Mouse (Mus musculus): ENCODE measurements at regions not wholly inside any gene's neighbourhood (a gene's known extent, or its start where the extent isn't known, plus 50 kb on each side); places are given as distances from the start of the nearest gene placed in this dataset.

DNA sequence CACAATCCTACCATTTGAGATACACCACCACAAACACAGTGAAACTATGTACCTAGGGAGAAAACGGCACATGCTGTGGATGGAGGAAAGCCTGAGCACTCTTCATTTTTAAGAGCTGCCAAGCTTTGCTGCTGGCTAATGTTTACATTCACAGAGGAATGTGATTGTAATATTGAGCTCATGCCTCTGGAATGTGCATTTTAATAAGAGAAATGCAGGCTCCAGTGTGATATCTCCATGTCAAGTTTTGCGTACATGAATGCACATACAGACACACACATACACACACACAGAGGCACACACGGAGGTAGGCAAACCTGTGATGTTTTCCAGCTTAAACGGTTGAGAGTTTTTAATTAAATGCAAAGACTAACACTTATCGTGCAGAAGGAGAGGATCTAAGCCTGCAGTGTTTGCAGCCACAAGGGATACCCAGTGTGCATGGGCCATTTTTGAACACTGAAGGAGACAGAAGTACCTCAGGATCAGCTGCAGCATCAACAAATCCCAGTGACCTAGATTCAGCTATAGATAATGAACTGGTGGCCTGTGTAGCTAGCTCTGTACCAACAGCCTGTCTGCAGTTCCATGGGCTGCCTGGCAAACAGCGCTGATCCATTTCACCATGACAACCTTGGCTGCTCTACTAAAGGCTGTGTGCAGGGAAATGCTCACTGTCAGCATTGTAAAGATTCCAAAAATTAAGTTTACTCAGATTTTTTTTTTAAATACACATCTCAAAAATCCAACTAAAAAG is 218.8 kb upstream of the Marcks start:
- no peaks in the 10 kb centered on the region for H3K4me1 ChIP-seq
- H3K4me3 ChIP-seq (replicated peaks), result no peak overlapping the region
- TF ChIP-seq FLI1 (IDR thresholded peaks at IDR 0.05; ENCODE audit: low read length) (no peak), GATA1 (IDR thresholded peaks at IDR 0.05; ENCODE audit: borderline replicate concordance, low read length) (no peak)
- no peaks in the 10 kb centered on the region for H3K36me3 ChIP-seq (replicated peaks; ENCODE audit: low read length)
- H3K27me3 ChIP-seq (replicated peaks), result no peaks in the 10 kb centered on the region
- no peaks in the 10 kb centered on the region for H3K9me3 ChIP-seq

DNA sequence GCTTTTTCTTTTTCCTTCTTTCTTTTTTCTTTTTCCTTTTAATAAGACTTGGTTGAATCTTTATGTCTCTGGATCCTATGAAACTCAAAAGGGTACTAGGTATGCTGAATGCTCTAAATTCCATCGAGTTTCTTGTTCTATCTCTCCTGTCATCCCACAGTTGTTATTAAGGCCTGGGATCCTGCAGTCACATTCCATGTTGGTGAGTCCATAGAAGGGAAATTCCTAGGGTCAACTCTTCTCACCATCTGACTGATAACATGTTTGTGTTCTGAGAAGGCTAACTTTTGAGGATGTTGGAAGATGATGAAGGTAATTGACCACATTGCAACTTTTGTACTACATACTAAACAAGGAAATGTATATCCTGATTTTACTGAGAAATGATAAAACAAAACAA is 210.5 kb upstream of the Marcks start:
- H3K4me3 ChIP-seq (replicated peaks), result no peak overlapping the region
- no peaks in the 10 kb centered on the region for H3K9me3 ChIP-seq
- no peaks in the 10 kb centered on the region for H3K36me3 ChIP-seq (replicated peaks; ENCODE audit: low read length)
- H3K4me1 ChIP-seq, result no peaks in the 10 kb centered on the region
- H3K27me3 ChIP-seq (replicated peaks), result no peaks in the 10 kb centered on the region
- TF ChIP-seq FLI1 (IDR thresholded peaks at IDR 0.05; ENCODE audit: low read length), result no peak
- no peak for TF ChIP-seq GATA1 (IDR thresholded peaks at IDR 0.05; ENCODE audit: borderline replicate concordance, low read length)

DNA sequence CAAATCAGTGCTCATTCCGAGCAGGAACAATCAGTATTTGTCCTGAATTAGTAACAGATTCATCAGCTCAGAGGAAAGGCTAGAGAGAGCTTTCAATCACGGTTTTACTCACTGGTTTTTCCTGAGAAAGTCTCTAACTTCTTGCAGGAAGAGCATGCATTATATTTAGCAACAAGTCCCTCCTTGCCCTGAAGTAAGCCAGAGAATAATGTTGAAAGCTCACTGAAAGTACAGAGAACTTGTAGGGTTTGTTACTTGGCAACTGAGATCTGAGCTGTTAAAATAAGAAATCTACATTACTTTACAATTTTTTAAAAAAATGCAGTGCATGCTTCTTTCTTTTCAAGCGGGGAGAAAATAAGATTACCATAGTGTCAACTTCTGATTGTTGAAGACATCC is 209.7 kb upstream of the Marcks start:
- TF ChIP-seq GATA1 (IDR thresholded peaks at IDR 0.05; ENCODE audit: borderline replicate concordance, low read length), result no peak
- no peak for TF ChIP-seq FLI1 (IDR thresholded peaks at IDR 0.05; ENCODE audit: low read length)
- Histone ChIP-seq H3K9me3 (no peaks in the 10 kb centered on the region), H3K36me3 (replicated peaks; ENCODE audit: low read length) (no peaks in the 10 kb centered on the region), H3K4me1 (peaks cover 3% of the 10 kb centered on the region; the same call in 1 of the 2 replicates), H3K27me3 (replicated peaks) (no peaks in the 10 kb centered on the region), H3K4me3 (replicated peaks) (no peak overlapping the region)

DNA sequence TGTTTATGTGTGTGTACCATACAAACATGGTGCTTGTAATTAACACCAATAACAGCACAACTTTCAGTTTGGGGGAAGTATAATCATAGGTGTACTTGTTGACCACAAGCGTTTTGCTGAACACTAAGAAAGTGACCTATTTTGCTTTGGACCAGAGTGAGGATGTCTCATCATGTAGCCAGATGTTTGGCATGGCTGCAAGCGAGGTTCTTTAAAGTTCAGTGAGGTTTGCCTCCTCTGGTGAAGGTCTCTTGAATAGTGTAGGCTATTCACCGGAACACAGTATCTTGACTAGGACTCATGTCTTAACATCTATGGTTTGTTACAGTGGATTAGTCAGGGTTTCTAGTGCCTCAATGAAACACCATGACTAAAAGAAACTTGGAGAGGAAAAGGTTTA is 208.9 kb upstream of the Marcks start:
- Histone ChIP-seq H3K36me3 (replicated peaks; ENCODE audit: low read length) (no peaks in the 10 kb centered on the region), H3K27me3 (replicated peaks) (no peaks in the 10 kb centered on the region), H3K9me3 (no peaks in the 10 kb centered on the region), H3K4me3 (replicated peaks) (no peak overlapping the region), H3K4me1 (peaks cover 8% of the 10 kb centered on the region; the same call in 1 of the 2 replicates)
- TF ChIP-seq GATA1 (IDR thresholded peaks at IDR 0.05; ENCODE audit: borderline replicate concordance, low read length) (no peak), FLI1 (IDR thresholded peaks at IDR 0.05; ENCODE audit: low read length) (no peak)

DNA sequence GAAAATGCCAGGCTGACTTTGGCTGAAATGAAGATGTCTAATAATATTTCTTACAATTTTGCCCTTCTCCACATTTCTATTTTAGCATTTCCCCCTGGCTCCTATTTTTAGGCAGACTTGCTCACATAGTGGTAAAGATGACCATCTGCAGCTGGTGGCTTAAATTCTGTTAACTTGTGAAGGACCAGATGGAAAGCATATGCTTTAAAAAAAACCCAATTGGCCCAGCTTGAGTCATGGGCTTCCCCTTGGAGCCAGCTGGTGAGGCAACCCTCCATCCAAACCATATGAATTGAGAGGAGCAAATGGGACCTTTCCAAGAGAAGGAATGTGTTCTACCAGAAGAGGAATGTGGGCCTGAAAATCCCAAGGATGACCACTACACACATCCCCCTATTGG is 204.0 kb upstream of the Marcks start:
- H3K4me3 ChIP-seq (replicated peaks), result no peak overlapping the region
- TF ChIP-seq FLI1 (IDR thresholded peaks at IDR 0.05; ENCODE audit: low read length) (no peak), GATA1 (IDR thresholded peaks at IDR 0.05; ENCODE audit: borderline replicate concordance, low read length) (no peak)

DNA sequence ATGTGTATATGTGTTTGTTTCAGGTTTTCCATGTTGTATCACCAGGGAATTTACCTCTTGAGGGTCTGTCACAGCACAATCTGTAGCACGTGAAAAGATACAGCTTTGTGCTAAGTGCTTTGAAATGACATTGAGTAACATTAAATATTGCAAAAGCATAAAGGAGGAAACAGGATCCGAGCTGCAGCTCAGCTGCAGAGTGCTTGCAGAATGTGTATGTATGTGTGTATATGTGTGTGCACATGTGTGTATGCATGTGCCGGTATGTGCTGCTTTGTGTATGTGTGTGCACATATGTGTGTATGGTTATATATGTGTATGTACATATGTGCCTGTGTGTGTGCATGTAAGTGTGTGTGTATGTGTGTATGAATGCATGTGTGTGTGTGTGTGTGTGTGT is 200.9 kb upstream of the Marcks start:
- TF ChIP-seq FLI1 (IDR thresholded peaks at IDR 0.05; ENCODE audit: low read length) (no peak), GATA1 (IDR thresholded peaks at IDR 0.05; ENCODE audit: borderline replicate concordance, low read length) (no peak)
- Histone ChIP-seq H3K4me3 (replicated peaks) (no peak overlapping the region), H3K36me3 (replicated peaks; ENCODE audit: low read length) (no peaks in the 10 kb centered on the region), H3K9me3 (no peaks in the 10 kb centered on the region), H3K4me1 (peaks cover 31% of the 10 kb centered on the region), H3K27me3 (replicated peaks) (no peaks in the 10 kb centered on the region)

More for the DNA sequence above, 204.0 kb upstream of the Marcks start:
- Histone ChIP-seq H3K36me3 (replicated peaks; ENCODE audit: low read length) (no peaks in the 10 kb centered on the region), H3K27me3 (replicated peaks) (no peaks in the 10 kb centered on the region), H3K9me3 (no peaks in the 10 kb centered on the region), H3K4me1 (peaks cover 22% of the 10 kb centered on the region)

DNA sequence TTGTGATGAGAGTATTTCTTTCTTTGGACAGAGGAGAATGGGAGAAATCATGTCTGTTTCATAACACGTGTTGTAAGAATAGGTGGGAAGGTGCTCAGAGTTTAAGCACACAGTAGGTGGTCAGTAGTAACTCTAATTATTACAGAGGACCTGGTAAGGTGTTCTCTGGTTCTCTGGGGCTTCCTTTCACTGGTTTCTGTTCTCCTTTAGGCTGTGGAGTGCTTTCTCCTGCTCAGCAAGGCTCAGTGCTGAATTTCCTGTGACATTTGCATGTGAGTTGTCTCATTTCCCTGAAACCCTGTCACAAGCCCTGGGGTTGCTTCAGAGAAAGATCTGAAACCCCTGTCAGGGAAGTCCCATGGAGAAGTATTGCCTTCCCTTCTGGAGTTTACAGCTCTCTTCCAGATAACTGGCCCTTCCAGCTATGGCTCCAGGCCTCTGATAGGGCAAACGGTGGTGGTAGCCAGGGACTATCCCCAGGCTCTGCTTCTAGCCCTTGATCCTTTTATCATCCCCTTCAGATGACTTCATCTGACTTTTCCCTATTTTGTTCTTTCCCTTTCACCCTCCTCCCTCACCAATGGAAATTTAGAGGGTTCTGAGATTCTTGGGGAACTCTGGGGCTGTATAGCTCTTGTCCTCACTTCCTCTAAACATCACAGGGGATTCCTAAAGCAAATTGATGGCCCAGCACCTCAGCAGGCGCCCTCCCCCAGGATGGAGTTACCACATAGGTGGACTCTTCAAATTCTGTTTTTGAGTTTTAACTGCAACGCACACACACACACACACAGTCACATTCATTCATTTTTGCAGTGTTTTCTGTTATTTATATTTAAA is 199.6 kb upstream of the Marcks start:
- H3K4me3 ChIP-seq (replicated peaks), result no peak overlapping the region
- no peaks in the 10 kb centered on the region for H3K9me3 ChIP-seq
- H3K36me3 ChIP-seq (replicated peaks; ENCODE audit: low read length), result no peaks in the 10 kb centered on the region
- H3K4me1 ChIP-seq, result peaks cover 27% of the 10 kb centered on the region
- H3K27me3 ChIP-seq (replicated peaks), result no peaks in the 10 kb centered on the region
- TF ChIP-seq FLI1 (IDR thresholded peaks at IDR 0.05; ENCODE audit: low read length), result no peak
- no peak for TF ChIP-seq GATA1 (IDR thresholded peaks at IDR 0.05; ENCODE audit: borderline replicate concordance, low read length)

DNA sequence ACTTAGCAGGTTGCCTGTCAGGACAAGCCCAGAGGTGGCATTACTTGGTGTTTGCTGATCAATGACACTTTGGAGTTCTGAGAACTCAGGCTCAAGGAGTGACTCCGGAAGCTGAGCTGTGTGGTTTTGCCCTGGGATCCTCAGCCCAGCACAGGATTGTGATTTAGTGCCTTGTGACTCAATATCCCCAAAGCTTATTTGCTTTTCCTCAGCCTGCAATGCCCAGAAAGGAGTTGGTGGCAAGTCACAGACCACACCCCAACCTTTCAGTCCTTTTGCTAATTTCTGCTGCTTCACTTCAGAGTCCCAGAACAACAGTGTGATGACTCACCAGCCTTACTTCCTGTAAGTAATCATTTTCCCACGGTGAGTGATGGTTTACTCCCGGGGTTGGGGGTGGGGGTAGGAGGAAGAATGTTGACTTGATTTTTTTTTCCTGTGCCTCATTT is 198.5 kb upstream of the Marcks start:
- TF ChIP-seq GATA1 (IDR thresholded peaks at IDR 0.05; ENCODE audit: borderline replicate concordance, low read length) (no peak), FLI1 (IDR thresholded peaks at IDR 0.05; ENCODE audit: low read length) (no peak)
- Histone ChIP-seq H3K36me3 (replicated peaks; ENCODE audit: low read length) (no peaks in the 10 kb centered on the region), H3K9me3 (no peaks in the 10 kb centered on the region), H3K4me3 (replicated peaks) (peak overlapping the region; percentile 7), H3K4me1 (peaks cover 18% of the 10 kb centered on the region), H3K27me3 (replicated peaks) (no peaks in the 10 kb centered on the region)

DNA sequence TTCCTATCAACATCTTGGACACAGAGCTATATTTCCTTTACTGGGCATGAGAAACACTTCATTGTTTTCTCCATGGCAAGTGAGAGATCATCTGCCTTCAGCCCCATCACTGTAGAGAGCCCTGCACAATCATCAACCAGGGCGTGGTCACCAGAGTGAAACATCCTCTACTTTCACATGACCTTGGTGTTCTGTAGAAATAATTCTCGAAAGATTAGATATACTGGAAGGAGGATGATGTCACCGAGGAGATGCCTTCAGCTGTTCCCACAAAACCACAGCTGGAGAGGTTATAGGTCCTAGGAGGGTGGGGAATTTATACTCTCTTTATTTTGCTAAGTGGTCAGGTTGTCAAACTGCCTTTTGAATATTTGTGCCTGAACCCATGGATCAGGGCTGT is 196.4 kb upstream of the Marcks start:
- TF ChIP-seq FLI1 (IDR thresholded peaks at IDR 0.05; ENCODE audit: low read length), result no peak
- no peak for TF ChIP-seq GATA1 (IDR thresholded peaks at IDR 0.05; ENCODE audit: borderline replicate concordance, low read length)
- no peaks in the 10 kb centered on the region for H3K9me3 ChIP-seq
- no peaks in the 10 kb centered on the region for H3K36me3 ChIP-seq (replicated peaks; ENCODE audit: low read length)
- no peak overlapping the region for H3K4me3 ChIP-seq (replicated peaks)
- peaks cover 18% of the 10 kb centered on the region for H3K4me1 ChIP-seq
- H3K27me3 ChIP-seq (replicated peaks), result no peaks in the 10 kb centered on the region

DNA sequence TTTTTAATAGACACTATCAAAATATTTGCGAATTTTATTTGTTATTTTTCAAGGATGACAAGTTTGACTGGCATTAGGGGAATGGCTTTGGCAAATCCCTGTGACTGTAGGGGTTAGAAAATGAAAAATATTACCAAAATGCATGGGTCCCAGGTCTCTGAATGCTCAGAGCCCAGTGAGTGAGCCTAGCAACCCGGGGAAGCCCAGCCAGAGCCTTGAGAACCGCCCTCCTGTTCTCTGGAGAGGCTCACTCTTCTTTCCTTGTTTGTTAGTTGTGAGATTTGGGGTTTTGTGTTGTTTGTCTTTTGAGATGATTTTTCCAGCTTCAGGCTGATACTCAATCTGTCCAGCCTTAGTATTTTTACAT is 187.4 kb upstream of the Marcks start:
- TF ChIP-seq GATA1 (IDR thresholded peaks at IDR 0.05; ENCODE audit: borderline replicate concordance, low read length), result no peak
- TF ChIP-seq FLI1 (IDR thresholded peaks at IDR 0.05; ENCODE audit: low read length), result no peak
- H3K27me3 ChIP-seq (replicated peaks), result peaks cover 1% of the 10 kb centered on the region
- H3K4me1 ChIP-seq, result no peaks in the 10 kb centered on the region

More for the DNA sequence above, 187.4 kb upstream of the Marcks start:
- Histone ChIP-seq H3K4me3 (replicated peaks) (no peak overlapping the region), H3K36me3 (replicated peaks; ENCODE audit: low read length) (no peaks in the 10 kb centered on the region), H3K9me3 (no peaks in the 10 kb centered on the region)
